Mouse (Mus musculus) kidney, adult 11 months (tissue): ENCODE measurements around the gene Pfkfb4.

Experiments
- DNase-seq: peaks from one replicate; pipeline ENCODE4 v3.0.0; 2022

Pfkfb4 gene

DNA sequence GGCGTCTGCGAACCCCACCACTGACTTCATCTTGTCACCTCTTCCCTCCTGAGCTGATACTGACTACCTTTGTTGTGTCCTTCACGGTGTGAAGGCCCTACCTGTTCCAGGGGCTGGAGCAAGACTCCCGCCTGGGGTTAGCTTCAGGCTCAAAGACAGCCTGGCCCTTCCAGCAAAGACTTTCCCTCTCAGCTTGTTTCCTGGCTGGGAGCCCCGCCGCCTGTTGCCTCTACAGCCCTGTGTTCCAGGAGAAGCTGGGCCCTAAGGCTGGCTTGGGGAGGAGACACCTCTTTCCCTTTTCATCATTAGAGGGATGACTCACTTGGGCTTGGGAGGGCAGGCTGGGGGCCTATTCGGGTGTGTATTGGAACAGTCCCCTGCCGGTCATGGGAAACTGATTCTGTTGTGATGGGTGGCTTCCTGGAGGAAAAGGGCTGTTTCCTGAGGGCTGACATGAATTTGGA, 47.4 kb downstream of the Pfkfb4 start:
- peak; percentile 80 for DNase-seq

DNA sequence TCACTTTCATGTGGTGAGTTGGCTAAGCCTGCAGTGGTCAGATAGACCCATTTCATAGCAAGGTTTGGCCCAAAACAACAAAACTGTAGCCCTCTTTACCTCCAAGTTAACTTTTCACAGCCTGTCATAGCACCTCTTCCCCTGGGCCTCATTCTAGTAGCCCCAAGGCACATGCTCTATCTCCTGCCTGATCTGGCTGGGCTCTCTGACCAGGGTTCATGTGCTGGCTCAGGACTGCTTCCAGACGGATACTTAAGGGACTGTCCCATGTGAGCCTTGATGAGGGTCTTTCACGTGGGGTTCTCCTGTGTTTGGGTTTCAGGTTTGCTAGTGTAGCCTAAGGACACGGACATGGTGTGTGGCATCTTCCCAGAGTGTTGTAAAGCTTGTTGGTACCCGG, 48.1 kb downstream of the Pfkfb4 start:
- no peak for DNase-seq

DNA sequence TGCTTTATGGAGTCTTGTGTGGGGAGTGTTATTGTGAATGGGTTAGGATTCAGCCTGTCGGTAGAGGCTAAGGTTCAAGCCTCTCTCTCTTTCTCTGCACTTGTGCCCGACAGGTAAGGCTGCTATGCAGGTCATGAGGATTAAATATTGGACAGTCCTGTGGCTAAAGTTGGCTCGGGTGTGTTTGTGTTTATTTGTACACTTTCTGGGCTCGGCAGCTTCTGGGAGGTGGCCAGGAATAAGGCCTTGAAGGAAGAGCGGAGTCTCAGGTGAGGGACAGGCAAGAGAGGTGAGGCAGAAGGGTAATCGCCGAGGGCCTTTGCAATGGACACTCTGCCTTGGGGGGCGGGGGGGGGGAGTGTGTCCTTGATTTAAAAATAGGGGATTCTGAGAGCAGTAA, 48.6 kb downstream of the Pfkfb4 start:
- peak; percentile 60 for DNase-seq

DNA sequence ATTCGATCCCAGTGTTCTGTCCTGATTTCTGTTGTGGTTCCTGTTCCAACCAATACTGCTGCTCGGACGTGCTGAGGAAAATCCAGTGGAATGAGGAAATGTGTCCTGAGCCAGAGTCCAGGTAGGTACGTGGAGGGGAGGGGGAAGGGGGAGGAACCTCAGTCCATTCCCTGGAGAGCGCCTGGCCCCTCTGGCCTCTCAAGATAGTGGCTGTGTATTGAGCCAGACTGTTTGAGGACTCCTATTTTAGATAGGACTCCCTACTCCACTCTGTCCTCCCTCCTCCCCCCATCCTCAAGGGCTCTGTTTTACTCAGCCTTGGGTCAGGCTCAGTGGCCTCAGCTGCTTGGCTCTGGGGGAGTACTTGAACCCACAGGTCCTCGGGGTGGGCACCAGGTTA, 49.3 kb downstream of the Pfkfb4 start:
- peak; percentile 52 for DNase-seq

DNA sequence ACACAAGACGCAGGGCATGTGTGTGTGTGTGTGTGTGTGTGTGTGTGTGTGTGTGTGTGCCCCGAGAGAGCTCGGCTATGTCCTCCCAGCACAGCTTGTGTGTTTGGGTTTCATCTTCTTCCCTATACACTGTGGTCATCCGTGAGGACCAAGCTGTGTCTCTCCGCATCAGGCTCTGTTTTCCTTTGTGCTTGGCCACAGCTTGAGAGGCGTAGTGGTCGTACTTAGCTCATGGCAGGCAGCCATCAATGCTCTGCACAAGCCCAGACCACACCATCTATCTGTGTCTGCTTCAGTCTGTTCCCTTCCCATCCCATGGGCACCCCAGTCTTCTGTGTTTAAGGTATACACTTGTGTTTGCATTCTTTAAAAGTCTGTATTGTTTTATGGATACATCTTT, 49.8 kb downstream of the Pfkfb4 start:
- no peak for DNase-seq

DNA sequence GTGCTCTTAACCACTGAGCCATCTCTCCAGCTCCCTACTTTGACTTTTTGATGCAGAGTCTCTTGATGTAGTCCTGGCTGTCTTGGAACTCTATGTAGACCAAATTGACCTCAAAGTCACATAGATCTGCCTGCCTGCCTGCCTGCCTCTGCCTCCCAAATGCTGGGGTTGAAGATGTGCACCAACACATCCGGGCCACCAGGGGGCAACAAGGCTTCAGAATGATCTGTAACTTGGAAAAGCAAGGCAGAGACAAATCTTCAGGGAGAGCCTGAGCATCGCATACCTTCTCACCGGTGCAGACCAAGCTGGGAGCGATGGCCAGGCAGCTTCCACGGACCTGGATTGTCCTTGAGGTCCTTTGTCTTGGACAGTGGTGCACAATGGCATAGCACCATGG, 54.7 kb downstream of the Pfkfb4 start:
- DNase-seq = peak; percentile 66

DNA sequence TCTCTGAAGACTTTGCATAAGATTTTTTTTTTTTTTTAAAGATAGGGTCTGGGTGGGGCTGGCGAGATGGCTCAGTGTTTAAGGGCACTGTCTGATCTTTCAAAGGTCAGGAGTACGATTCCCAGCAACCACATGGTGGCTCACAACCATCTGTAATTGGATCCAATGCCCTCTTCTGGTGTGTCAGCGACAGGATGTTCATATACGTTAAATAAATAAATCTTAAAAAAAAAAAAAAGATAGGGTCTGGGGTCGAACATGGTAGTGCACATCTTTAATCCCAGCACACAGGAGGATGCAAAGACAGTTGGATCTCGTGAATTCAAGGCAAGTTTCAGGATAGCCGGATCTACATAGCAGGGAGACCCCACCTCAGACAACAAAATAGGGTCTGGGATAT, 57.7 kb downstream of the Pfkfb4 start:
- DNase-seq = no peak

DNA sequence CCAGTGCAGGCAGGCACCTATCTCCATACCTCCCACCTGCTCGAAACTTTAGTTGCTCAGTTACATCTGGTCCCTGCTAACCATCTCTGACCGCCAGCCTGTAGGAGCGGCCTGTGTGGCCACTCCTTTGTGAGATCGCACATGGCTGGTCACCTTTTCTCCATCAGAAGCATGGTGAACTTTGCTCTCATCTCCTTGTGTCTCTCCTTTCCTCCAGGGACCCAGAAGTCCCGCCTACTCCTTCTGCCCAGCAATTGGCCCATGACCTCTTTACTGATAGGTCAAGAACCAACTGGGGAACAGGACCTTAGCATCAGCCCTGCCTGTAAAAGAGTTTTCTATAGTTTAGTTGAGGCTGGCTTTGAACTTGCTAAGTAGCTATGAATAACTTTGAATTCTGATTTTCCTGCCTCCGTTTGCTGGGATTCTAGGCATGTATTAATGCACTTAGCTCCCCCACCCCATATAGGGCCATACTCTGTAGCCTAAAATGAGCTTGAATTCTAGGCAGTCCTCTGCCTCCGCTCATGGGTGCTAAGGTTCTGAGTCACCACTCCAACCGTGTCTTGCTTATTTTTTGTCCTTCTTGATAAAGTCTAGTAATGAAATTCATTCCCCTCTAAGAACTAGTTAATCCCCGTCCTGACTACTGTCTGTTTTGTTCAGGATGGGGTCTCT, 58.6 kb downstream of the Pfkfb4 start:
- DNase-seq = no peak

DNA sequence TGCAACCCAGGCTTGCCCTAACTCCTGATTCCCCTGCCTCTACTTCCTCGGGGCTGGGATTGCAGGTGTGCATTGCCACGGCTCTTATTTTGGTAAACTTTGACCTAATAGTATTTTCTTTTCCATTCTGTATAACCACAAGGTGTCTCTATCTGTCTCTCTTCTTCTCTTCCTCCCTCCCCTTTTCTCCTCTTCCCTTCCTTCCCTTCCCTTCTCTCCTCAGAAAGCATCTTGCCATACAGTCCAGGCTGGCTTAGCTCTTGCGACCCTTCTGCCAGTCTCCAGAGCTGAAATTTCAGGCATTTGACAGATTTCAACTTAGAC, 59.1 kb downstream of the Pfkfb4 start:
- DNase-seq = no peak

DNA sequence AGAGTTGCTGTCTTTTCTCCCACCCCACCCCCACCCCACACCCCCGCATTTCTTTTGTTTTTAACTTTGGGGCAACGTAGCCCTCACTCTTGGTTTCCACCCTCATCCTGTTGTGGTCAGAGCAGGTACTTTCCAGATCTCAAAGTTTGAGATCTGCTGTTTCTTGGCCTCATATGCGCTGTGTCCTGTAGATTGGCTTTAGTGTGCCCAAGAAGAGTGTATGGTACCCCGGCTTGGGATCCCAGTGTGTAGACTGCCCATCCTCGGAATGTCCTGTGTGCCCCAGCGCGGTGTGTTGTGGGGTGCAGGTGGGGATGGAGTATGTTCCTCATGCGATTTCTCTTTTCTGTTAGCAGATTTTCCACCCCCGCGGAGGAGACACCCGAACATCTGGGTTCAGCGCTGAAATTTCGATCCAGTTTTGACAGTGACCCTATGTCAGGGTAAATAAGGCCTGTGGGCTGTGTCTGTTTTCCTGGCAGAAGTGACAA, 59.5 kb downstream of the Pfkfb4 start:
- DNase-seq = no peak

DNA sequence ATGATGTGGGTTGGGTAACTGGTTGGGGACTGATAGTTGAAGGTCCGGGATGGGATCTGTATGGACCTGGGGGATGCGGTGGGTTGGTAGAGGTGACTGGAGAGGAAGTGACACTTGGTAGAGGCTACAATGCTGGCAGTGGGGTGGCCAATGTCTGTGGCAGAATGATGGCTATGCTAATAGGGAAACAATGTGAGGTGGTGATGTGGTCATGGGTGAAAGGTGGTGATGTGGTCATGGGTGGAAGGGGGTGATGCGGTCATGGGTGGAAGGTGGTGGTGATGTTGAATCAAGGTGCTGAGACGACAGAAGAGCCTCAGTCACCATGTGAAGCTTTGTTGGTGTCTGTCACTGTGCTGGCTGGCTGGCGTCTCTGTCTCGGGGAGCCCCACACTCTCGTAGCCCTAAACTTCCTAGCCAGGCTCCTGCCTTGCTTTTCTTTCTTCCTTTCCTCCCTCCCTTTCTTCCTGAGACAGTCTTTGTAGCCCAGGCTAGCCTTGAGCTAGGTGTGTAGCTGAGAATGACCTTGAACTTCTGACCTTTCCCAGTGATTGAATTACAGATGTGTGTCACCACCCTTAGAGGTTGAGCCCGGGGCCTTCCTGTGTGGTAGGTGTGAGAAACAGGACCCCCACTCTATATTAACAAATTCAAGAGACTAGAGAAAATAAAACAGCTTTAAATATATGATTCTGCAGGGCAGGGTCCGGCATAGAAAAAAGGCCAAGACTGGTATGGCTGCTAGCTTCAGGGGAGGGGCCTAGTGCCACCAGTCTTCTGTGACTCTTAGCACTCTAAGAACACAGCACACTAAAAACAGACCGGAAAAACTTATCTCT, 60.3 kb downstream of the Pfkfb4 start:
- DNase-seq = no peak

DNA sequence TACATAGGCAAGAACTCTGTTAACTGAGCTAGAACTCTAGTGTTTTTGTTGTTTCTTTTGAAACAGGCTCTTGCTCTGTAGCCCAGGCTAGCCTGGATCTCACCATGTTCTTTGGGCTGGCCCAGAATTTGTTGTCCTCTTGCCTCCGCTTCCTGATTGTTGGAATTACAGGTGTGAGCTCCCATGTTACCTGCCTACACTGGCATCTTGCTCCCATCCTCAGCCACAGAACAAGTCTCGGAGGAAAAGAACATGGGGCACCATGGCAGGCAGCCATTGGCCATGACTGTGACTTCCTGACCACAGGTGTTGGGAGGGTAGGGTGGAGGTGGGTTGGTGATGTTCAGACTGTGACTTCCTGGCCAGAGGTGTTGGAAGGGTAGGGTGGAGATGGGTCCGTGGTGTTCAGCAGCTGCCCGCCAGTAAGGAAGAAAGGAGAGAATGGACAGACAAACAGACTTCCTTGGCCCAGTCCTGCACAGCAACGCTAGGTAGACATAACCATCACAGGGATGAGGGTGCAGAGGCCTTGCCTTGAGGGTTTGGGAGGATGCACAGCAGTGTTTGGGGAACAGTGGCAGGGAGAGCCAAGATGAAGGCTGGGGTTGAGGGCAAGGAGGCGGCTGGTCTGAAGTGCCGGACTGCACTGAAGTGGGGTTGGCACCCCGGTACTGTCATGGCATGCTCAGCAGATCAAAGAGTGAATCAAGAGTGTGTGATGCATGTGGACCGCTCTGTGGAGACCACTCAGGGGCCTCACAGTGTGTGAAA, 61.1 kb downstream of the Pfkfb4 start:
- DNase-seq = no peak

DNA sequence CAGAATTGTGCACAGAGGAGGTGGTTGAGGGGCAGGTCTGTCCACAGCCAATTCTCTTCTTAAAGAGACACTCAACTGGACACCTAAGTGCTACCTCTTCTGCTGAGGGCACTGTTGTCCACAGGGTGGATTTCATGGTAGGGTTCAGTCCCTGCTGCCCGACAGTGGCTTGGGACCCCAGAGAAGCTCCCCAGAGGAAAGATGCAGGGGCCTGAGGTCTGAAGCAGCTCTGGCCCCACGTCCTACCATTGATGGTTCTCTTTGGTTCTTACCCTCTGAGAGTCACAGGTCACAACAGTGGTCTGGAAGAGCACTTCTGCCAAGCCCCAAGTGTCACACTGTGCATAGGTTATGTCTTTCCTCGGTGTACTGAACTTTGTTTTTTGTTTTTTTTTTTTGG, 61.8 kb downstream of the Pfkfb4 start:
- no peak for DNase-seq

DNA sequence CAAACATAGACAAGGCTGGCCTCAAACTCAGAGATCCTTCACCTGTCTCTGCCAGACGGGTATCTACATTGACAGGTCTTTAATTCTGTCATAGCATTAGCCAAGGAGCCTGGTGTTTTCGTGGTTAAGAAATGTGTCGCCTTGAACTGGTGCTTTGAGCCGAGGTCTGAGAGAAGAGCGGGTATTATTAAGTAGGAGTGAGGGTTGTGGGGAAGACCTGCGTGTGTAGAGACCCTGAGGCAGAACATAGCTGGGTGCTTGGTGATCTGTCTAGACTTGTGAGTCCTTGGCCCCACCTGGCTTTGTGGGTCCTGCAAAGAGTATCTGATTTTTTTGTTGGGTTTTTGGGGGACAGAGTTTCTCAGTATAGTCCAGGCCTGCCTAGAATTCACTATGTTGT, 62.3 kb downstream of the Pfkfb4 start:
- no peak for DNase-seq

DNA sequence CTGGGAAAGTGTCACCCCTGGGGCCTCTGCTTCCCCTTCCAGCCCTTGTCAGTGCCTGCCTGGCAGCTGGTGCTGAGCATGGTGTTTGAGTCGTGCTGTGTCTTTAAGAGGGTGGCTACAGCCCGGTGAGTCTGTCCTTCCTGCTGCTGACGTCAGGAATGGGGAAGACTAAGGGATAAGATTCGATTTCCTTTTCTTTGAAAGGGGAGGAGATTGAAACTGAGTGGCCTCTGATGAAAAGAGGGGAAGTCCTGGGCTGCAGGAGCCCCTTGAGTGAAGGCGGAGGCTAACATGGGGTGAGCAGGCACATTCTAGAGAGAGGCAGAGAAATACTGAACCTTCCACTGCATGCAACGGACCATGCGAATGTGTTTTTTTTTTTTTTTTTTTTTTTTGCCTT, 63.1 kb downstream of the Pfkfb4 start:
- DNase-seq = peak; percentile 70

DNA sequence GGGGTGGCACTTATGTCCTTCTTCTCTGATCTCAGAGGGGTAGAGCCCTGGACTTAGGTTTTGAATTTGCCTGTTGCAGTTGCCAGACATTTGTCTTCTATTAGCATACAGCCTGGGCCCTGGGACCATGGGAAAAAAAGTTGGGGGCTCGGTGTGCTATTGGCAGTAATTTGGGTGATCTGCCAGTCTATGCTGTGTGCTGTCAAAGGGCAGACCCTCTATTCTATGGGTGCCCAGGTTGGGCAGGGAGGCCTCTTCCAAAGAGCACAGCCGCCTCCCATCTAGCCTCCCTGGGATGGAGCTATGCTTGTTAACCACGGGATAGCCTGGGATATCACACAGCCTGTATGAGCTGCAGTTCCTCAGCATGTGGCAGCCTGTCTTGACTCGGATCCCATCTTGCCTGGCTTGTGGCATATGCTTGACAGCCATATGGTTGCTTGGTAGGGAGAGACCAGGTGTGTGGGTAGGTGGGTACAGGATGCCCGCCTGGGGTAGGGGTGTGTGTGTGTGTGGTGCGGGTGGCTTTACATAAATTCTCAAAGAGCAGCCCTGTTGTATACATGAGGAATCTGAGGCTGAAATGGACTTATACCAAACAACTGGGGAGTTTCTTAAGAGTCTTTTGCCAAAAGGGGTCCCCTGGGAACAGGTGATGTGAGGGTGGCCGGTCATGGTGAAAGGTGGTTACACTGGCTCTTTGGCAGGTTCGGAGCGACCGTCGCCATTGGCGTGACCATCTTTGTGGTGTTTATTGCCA, 63.9 kb downstream of the Pfkfb4 start:
- DNase-seq = no peak

DNA sequence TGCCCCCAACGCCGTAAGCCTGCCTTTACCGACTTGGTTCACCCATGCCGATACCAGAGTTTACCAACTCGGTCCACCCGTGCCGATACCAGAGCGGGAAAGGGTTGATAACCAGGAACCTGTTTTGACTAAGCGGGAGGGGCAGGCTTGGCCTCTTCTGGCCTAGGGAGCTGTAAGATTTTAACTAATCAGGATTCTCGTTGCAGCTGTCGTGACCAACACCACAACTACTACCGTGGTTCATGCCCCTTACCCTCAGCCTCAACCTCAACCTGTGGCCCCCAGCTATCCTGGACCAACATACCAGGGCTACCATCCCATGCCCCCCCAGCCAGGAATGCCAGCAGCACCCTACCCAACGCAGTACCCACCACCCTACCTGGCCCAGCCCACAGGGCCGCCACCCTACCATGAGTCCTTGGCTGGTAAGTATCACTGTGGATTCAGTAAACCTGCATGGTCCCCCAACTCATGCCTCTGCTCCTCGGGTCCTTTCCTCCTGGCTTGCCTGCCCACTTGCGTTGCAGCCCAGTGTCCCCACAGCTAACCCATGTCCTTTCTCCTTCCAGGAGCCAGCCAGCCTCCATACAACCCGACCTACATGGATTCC, 64.6 kb downstream of the Pfkfb4 start:
- no peak for DNase-seq

DNA sequence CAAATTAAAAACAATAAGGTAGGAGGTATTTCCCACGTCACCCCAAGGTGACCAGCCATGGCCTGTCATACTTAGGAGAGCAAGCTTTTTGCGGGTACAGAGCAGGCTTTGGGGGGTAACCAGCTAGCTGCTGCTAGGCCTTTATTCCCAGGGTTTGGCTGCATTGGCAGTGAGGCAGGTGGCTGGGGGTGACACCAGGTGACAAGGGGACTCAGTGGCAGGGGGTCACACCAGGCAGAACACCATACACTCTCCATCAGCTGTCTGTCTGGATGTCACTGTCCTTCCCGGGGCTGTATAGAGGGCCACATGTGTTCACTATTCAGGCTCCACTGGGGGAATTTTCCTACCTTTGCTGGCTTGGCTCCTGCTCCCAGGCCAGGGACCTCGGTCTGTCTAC, 65.3 kb downstream of the Pfkfb4 start:
- no peak for DNase-seq

DNA sequence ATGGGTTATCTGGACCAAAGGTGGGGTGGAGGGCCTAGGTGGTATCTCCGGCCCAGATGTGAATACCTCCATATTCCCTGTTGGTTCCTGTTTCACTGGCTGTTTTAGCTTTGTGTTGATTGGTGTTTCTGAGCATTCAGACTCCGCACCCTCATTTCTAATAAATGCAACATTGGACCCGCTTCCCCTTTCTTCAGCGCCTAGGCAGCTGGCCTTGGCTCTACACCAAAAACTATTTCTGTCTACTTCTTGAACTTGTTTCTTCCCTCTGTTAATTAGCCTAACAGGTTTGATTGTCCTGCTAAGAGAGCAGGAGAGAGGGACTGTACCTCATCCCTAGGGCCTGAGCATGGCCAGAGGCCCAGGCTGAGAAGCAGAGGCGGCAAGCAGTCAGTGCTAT, 66.0 kb downstream of the Pfkfb4 start:
- DNase-seq = no peak

DNA sequence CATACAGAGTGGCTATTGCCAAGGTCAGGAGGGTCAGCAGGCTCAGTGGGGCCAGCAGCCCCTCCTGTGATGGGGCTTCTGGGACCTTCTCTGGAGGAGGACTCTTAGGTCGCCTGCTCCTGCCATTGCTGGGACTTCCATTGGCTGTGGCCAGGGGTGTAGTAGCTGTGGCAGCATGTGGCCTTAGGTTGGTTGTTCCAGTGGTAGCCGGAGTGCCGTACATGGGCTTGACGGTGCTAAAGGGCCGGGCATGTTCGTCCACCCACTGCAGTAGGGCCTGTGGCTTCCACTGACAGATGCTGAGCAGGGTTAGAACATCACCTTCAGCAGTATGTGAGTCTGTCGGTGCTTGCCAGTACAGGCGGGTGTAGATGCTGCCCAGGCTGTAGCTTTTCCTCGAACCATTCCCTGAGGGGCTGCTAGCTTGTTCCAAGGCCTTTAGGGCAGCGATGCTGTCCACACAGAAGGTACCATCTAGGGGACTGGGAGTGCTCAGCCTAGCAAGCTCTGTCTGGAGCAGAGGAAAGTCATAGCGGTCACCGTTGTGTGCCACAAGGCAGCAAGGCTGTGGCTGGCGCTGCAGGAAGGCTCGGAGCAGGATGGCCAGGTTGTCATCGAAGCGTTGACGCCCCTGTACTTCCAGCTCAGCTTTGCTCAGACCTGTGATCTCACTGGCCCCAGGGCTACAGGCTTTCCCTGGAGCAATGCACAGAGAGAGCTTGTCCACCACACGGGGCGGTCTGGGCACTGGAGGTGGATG, 66.6 kb downstream of the Pfkfb4 start:
- DNase-seq = no peak

DNA sequence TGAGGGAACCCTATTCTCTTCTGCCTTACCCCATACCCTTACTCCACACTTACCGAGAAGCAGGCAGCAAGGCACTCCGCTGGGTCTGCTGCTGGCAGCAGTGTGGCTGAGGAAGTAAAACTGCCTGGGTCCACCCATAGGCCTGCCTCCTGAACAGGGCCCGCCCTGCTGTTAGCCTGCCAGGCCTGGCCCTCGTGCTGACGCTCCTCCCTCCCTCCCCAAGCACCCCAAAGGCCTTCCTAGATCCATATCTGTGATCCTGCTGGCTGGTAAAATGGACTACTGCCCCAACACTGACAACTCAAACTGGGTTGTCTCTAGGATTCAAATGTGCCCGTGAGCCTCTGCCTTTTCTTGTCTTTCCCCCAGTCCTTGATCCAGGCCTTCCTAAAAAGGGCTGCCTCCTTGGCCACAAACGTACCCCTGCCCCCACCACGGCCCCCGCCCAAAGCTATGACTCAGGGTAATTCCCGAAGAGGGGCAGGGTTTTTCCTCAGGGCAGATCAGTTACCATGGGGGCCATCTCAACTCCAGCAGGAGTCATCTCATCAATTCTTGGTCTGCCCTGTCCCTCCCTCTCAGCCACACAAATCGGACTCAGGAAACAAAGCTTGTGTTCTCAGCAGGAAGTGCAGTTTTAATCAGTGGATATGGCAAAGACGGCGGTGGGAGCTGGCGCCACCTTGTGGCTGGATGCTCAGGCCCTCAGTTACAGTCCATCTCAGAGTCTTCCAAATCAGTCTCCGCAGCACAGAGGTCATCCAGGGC, 67.7 kb downstream of the Pfkfb4 start, which contains the start of gene Trex1:
Gene Trex1 (minus strand): TSS at position 599 of the 768 bp plus-strand sequence.
- peak; percentile 93 for DNase-seq
